Mouse (Mus musculus): ENCODE measurements around the gene Zic2. TPM values are rescaled to one million over a fixed set of nuclear protein-coding genes. Genes with fewer than 3 reads are reported as not detected.
"Not testable (repeated sequence)": the region's sequence is repeated elsewhere in the genome, so short reads cannot be mapped to it uniquely, and the experiment has no call there.

Gene Zic2
- polyA plus RNA-seq, 1 experiment = 0.07 TPM

DNA sequence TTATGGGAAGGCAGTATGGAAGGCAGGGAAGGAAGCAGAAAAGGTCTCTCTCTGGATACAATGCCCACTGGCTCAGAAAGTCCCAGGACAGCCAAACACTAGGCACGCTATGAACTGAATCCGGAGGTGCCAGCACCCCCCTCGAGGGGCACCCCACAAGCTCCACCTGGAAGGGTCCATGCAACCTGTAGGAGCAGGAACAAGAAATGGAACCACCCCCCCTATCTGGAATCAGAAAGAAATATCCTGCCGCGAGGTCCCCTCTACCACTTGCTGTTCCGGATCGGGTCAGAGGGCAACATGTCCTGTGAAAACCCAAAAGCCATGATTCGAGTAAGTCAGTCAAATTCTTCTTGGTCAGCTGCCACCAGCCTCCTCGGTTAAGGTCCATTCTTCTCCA lies 13.3 kb upstream of the Zic2 start:
- DNase-seq (ENCODE audit: low spot score) = no peak

GRCm38 (mm10) chr14:122462689-122463079 lies 12.6 kb upstream of the Zic2 start:
- no peak for DNase-seq (ENCODE audit: low spot score)

- DNase-seq (ENCODE audit: low spot score) = no peak
Observed at GRCm38 (mm10) chr14:122463080-122463691, 12.0 kb upstream of the Zic2 start.

- DNase-seq (ENCODE audit: low spot score) = not testable (repeated sequence)
Observed at GRCm38 (mm10) chr14:122463734-122464341, 11.4 kb upstream of the Zic2 start.

DNA sequence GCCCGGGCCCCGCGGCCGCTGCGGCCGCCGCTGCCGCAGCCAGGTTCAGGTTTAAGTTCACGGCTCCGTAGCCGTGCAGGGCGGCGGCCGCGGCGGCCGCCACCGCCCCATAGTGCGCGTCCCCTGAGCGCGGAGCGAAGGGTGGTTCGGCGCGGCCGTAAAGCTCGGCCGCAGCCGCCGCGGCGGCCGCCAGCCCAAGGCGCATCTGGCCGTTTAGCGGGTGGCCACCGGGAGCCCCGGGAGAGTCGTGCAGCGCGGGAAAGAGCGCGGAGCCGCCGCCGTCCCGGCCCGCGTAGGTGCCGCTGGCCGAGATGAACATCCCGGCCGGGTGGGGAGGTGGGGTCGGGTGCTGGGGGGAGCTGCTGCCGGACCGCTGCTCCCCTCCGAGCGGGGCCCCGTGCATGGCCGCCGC lies 10.9 kb upstream of the Zic2 start:
- no peak for DNase-seq (ENCODE audit: low spot score)

DNA sequence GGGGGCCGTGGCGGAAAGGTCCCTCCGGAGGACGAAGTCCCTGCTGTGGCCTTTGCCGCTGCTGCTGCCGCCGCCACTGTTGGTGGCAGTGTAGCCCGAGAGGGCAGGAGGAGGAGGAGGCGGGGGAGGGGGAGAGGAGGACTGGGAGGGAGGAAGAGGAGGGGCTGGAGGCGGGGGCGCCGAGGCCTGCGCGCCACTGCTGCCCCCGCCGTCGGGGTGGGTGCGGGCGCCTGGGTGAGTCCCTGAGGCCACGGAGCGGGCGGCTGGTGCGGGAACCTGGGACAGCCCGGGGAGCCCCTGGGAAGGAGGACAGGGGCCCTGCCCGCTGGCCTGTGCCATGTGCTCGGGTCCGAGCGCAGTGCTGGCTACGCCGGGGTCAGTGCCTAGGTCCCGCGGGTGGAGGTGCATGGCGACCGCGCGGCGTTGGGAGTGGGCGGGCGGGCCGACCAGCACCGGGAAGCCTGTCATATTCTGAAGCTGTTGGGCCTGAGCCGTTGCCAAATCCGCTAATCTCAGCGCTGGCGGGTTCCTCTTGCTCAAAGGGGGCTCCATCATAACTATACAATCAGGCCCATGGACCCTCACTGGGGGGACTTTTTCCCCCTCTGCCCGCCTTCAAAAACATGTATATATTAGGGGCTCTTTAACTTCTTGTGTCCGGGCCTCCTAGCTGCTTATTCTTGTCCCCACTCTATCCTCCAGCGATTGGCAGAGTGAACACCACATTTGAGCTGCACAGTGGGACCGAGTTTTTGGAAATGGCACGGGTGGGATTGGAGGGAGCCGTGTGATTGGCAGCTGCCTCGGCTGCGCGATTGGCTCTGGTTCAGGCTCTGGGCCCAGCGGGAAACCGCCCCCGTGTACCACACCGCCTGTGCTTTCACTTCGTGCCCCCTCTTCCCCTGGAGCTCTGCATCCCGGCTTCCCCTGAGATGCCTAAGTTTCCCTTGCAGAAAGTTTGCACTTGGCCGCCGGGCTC lies 10.2 kb upstream of the Zic2 start, which contains the start of gene Zic5:
TSS of gene Zic5 (minus strand) at position 915 of the 979 bp plus-strand sequence.
- no peak for DNase-seq (ENCODE audit: low spot score)

DNA sequence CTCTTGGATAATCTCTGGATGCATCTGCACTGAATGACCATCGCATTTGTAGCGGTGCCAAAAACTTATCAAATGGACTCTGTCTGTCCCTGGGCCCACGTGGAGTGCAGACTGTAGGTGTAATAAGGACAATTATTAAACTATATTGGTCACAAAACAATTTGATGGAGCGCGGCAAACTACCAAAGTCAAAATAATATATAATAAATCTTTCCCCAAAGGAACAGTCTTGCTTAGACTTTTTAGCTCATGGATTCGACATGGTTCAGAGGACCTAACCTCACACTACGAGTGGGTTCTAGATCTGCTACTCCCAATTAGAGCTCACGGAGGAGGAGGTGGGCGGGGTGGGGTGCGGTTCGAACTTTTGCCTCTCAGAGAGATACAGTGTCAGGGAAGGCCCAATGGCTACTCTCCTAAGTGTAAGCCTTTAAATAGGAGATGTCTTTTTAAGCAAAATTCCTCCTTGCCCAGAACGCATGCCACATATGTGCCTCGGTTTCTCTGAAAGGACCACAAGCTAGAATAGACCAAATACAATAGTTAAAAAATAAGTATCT lies 9.2 kb upstream of the Zic2 start:
- DNase-seq (ENCODE audit: low spot score) = no peak

DNA sequence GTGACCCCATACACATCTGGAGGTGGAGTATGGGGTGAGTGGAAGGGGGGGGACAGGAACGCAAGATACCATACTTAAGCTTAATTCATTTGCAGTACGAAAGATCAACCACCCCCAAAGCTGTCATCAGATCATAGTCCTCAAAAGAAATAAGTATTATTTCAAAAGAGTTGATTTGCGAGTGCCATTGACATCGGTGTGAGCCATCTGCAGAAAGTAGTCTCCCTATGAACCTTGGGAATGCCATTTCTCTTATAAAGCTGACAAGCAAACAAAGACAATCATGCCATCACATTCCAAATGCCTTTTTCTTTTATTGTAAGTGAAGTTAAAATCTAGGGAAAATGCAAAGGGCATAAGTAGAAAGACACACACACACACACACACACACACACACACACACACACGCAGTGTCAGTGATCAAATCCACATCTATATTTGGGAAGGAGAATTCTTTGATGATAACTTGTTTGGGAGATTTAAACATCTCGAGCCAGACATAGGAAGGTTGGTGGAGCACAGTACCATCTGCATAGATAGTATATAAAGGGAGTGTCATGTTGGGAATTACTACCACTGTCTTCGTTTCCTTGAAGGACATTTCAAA lies 8.4 kb upstream of the Zic2 start:
- DNase-seq (ENCODE audit: low spot score) = no peak

DNA sequence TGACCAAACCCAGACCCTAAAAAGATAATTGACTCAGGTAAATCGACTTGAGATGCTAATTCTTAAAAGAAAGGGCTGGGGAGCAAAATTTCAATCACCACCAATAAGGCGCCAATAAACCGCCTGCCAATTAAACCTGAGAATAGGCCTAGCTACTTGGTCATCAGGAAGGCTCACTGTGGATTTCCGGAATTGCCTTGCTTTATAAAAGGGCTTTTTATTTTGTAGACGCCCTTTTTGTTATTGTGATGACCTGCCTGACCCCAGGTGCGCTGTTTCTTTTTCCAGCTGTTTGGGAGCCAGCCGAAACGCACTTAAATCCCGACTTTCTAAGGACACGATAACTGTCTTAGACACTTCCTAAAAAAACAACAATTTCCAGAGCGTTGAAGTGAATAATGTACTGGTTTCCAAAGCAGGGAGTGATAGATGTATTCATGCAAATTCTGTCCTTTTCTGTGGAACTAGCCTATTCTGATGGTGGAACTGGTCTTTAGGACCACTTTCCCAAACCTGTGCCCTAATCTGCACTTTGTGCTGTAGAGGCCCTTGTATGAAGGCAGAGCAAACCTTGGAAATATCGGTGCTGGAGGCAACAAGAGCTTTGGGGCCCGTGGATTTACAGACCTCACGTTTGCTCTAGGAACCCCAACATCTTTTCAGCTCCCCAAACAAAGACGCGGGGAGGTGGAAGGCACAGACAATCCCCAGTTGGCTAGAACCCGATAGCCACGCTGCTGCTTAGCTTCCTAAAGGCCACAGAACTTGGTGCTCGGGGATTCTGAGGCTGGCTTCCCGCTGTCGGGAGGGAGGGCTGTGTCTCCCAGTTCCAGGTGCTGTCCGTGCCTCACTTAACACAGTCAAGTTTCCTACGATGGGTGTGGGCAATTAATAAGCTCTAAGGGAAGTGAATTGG lies 7.1 kb upstream of the Zic2 start:
- no peak for DNase-seq (ENCODE audit: low spot score)

DNA sequence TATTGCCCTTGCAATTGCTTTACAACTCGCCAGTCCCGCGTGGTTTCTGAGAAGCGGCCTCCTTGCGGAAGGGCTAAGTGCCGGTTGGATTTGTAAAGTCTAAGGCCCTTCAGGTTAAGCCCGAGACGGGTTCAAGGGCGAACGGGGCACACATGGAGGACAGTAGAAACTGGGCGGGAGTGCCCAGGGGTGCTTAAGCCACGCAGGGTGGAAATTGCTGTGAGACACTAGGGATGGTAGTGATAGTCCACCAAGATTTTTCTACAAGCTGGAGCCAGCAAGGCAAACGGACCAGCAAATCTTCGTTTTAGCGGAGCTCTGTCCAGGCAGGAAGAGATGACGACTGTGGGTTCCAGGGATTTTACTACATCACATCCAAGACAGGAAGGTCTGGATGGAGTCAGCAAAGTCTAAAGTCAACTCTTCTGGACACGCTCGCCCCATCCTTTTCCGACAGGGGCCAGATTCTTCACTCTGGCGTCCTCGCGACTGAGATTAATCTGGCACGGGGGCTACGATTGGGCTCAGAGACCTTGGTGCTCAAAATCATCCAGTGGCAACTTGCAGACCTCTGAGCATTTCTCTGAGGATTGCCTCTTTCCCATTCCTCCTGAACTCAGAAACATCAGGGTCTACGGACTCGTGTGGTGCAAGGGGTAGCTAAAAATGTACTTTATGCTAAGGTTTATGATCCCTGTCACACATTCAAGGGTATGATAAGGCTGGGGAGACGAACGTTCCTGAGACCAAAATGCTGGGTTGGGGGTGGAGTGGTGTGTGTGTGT lies 6.1 kb upstream of the Zic2 start:
- DNase-seq (ENCODE audit: low spot score) = no peak

GRCm38 (mm10) chr14:122471449-122472085 lies 3.7 kb upstream of the Zic2 start:
- no peak for DNase-seq (ENCODE audit: low spot score)

DNA sequence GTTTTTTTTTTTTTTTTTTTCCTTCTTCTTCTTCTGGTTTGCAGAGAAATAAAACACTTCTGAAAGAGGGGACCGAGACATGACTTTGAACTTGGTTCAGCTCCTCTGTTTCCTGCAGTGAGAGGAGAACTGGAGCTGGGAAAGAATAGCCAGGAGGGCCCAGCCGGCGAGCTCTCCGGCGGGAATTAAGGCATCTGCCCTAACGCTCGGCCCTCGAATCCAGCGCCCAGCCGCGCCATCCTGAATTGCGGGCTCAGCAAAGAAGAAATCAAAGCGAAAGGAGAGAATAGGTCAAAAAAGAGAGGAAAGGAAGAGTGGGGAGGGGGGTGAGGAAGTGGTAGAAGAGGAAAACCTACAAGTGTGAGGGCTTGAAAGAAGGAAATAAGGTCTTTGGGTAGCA lies 3.1 kb upstream of the Zic2 start:
- DNase-seq (ENCODE audit: low spot score) = no peak

DNA sequence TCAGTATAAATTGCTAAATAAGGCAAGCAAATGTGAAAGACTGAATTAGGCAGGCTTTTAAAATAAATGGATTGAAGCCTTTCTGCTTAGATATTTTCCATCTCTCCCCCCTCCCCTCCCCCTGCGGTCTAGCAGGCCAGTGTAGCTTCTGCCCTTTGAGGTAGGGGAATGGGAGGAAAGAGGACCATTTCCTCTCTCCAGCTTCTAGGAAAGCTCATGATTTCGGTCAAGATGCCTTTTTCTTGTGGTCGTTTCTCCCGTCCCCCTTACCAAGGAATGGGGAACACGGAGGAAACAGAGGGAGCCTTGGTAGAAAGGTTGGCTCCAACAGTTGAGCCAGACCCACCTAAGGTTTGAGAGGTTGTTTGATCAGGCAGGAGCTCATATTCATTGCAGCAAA lies 2.6 kb upstream of the Zic2 start:
- no peak for DNase-seq (ENCODE audit: low spot score)

DNA sequence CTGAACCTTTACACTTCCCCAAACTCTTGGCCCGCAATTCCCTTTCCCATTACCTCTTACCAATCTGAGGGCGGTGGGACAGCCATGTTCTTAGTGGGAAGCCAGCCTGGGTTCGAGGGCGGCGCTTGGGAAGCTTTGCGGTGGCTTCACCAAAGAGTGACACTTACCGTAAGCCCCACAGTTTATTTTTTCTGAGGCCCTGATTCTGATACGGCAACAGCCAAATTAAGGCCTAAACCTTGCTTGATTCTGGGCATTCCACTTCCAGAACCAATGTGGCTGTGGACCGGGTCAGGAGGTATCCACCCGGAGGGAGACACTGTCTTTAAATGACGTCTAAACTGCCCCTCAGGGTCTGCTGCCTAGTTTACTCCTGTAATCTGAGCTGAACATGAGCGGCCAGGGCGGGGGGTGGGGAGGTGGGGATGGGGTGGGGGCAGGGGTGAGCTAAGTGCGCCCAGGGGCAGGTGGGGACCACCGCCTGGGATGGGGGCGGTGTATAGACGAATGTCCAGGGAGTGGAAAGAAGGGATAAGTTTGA lies 2.0 kb upstream of the Zic2 start:
- no peak for DNase-seq (ENCODE audit: low spot score)

GRCm38 (mm10) chr14:122474041-122474890 lies 969 bp upstream of the Zic2 start:
- no peak for DNase-seq (ENCODE audit: low spot score)

DNA sequence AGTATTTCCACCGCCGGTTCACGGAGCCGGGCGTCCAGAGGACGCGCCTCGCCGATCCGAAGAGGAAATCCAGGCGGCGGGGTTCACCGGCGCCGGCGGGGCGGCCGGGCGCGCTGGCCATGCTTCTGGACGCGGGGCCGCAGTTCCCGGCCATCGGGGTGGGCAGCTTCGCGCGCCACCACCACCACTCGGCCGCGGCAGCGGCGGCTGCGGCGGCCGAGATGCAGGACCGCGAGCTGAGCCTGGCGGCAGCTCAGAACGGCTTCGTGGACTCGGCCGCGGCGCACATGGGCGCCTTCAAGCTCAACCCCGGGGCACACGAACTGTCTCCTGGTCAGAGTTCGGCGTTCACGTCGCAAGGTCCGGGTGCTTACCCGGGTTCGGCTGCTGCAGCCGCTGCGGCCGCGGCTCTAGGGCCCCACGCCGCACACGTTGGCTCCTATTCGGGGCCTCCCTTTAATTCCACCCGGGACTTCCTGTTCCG lies 364 bp downstream of the Zic2 start:
- DNase-seq (ENCODE audit: low spot score) = no peak

- DNase-seq (ENCODE audit: low spot score) = no peak
Observed at GRCm38 (mm10) chr14:122476041-122476821, 996 bp downstream of the Zic2 start.
